Mouse (Mus musculus) liver, embryonic 14.5 days (tissue): ENCODE measurements around the gene Rabif.

Experiments used
- CTCF ChIP-seq: IDR thresholded peaks from 2 replicates; pipeline ENCODE4 v1.5.1; 2016; ENCODE audit warnings: antibody characterized with exemption, low read depth, control low read depth
- EP300 ChIP-seq: IDR thresholded peaks from 2 replicates; pipeline ENCODE4 v1.6.1; 2016; ENCODE audit warnings: antibody characterized with exemption, low read depth

DNA sequence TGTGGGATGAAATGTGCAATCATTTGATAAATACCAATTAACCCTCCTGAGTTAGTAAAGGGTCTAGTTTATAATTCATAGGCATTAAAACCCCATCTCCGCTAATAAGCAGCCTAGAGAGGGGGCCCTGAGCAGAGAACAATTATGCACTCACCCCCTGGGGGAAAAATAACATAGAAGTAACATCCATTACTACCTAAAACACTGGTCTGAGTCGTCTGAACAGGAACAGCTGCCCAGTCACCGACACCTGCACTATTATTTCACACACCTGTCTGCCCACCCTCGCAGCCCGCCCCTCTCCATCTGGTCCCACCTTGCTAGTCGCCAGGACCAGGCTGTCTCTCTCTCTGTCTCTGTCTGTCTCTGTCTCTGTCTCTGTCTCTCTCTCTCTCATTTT is 18.1 kb downstream of the Rabif start:
- TF ChIP-seq CTCF (no peak), EP300 (no peak)
